Mouse (Mus musculus): Measurements from ENCODE around the gene Hdac1. TPM values are rescaled to one million over a fixed set of nuclear protein-coding genes. Genes with fewer than 3 reads are reported as not detected.

Hdac1 gene
- polyA plus RNA-seq, 1 experiment from 2014 or later, result 101 TPM

DNA sequence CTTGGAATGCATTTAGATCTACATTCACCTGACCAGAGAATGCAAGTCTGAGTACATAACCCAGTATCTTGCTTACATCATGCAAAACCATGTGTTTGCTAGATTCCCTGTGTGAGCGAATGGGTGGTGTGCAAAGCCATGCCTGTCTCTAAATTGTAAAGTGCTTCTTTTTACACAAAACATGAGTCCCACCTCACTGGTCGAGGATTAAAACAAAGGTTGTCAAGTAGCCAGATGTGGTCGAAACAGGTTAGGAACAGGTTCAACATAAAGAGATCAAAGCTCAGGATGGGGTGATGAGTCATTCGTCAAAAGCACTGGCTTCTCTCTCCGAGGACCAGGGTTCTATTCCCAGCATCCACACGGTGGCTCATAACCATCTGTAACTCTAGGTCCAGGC lies 22.6 kb upstream of the Hdac1 start:
- no peak overlapping the region for H3K9ac ChIP-seq (replicated peaks; ENCODE audit: low read depth)
- ATAC-seq, result no peak
- no peaks in the 10 kb centered on the region for H3K36me3 ChIP-seq (ENCODE audit: insufficient read depth, low read length)
- H3K4me3 ChIP-seq (ENCODE audit: low read depth, low read length), result no peak overlapping the region
- WGBS, result 74% methylated on average over 6 of the region's 6 CpGs
- no peaks in the 10 kb centered on the region for H3K27me3 ChIP-seq (replicated peaks; ENCODE audit: insufficient read depth, low read length)
- no peak overlapping the region for H3K27ac ChIP-seq (ENCODE audit: low read length)
- H3K9me3 ChIP-seq (ENCODE audit: low read length), result no peaks in the 10 kb centered on the region
- no peaks in the 10 kb centered on the region for H3K4me1 ChIP-seq (ENCODE audit: insufficient read depth, low read depth, low read length)
- no peak for DNase-seq (ENCODE audit: low spot score)
- H3K4me2 ChIP-seq (replicated peaks; ENCODE audit: low read depth, low read length), result no peak overlapping the region
- TF ChIP-seq EP300 (IDR thresholded peaks at IDR 0.05) (no peak), CTCF (IDR thresholded peaks at IDR 0.05) (no peak)

DNA sequence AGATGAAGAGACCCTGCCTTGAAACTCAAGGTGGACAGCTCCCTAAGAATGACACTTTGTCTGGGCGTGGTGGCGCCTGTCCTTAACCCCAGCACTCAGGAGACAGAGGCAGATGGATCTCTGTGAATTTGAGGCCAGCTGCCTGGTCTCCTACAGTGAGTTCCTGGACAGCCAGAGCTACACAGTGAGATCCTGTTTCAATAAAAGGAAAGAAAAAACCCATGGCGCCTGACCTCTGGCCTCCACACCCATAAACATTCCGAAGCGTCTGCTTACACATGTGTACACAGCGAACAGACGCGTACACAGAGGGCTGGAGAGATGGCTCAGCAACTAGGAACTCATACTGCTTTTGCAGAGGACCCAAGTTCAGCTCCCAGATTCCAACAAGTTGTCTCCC lies 21.2 kb upstream of the Hdac1 start:
- Histone ChIP-seq H3K4me1 (ENCODE audit: insufficient read depth, low read depth, low read length) (no peaks in the 10 kb centered on the region), H3K27ac (ENCODE audit: low read length) (no peak overlapping the region), H3K27me3 (replicated peaks; ENCODE audit: insufficient read depth, low read length) (no peaks in the 10 kb centered on the region), H3K9me3 (ENCODE audit: low read length) (no peaks in the 10 kb centered on the region), H3K4me2 (replicated peaks; ENCODE audit: low read depth, low read length) (no peak overlapping the region), H3K9ac (replicated peaks; ENCODE audit: low read depth) (no peak overlapping the region), H3K36me3 (ENCODE audit: insufficient read depth, low read length) (no peaks in the 10 kb centered on the region), H3K4me3 (ENCODE audit: low read depth, low read length) (no peak overlapping the region)
- WGBS, result 27% methylated on average over 8 of the region's 8 CpGs
- no peak for TF ChIP-seq EP300 (IDR thresholded peaks at IDR 0.05)
- TF ChIP-seq CTCF (IDR thresholded peaks at IDR 0.05), result no peak
- ATAC-seq (no peak; the same call in 1 of the 2 replicates), DNase-seq (ENCODE audit: low spot score) (no peak)

DNA sequence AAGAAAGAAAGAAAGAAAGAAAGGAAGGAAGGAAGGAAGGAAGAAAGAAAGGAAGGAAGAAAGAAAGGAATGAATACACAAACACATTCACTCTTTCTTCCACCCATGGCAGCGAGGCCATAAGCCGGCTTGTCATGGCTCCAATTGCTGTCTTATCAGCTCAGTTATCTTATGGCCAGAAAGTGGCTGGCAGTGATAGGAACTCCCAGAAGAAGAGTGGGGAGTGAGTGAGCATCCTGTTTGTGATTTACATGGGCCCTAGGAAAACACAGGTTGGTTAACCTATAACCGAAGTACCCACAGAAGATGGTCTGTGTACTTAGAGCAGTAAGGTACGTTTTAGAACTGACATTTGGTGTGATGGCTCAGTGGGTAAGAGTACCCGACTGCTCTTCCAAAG lies 18.7 kb upstream of the Hdac1 start:
- DNase-seq (ENCODE audit: low spot score), result no peak
- Histone ChIP-seq H3K27me3 (replicated peaks; ENCODE audit: insufficient read depth, low read length) (no peaks in the 10 kb centered on the region), H3K4me3 (ENCODE audit: low read depth, low read length) (no peak overlapping the region), H3K4me1 (ENCODE audit: insufficient read depth, low read depth, low read length) (peaks cover 4% of the 10 kb centered on the region; the same call in 1 of the 2 replicates), H3K9ac (replicated peaks; ENCODE audit: low read depth) (no peak overlapping the region), H3K27ac (ENCODE audit: low read length) (no peak overlapping the region), H3K9me3 (ENCODE audit: low read length) (no peaks in the 10 kb centered on the region), H3K4me2 (replicated peaks; ENCODE audit: low read depth, low read length) (no peak overlapping the region), H3K36me3 (ENCODE audit: insufficient read depth, low read length) (no peaks in the 10 kb centered on the region)
- no peak for ATAC-seq
- WGBS, result 72% methylated on average over 5 of the region's 5 CpGs
- TF ChIP-seq EP300 (IDR thresholded peaks at IDR 0.05) (no peak), CTCF (IDR thresholded peaks at IDR 0.05) (no peak)

DNA sequence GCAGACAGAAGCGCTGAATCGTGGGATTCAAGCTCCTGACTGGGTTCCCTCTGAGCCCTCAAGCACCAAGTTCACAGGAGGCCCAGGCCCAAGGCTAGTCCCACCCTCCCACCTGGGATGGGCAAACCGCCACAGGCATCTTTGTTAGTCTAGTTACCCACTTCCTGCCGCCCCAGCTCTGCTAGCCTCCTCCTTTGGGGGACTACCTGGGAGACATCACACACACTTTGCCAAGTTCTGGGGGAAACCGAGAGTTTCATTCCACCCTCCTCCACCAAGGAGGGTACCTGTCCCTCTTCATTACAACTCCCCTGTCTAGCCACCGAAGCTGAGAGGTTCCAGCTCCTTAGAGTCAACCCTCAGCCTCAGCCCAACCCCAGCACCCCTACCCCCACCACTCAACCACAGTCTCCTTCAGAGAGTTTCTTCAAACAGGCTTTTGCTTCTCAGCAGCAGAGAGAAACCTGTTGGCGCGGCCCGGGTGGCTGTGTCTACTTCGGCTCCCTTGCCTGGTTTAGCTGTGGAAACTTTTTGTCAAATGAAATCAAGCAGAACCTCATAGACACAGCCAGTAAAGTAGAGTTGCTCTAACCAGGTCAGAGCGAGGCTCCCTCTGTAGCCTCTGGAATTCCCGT lies 15.9 kb upstream of the Hdac1 start:
- DNase-seq (ENCODE audit: low spot score) (no peak), ATAC-seq (no peak)
- 78% methylated on average over 12 of the region's 12 CpGs for WGBS
- Histone ChIP-seq H3K4me1 (ENCODE audit: insufficient read depth, low read depth, low read length) (peaks cover 12% of the 10 kb centered on the region; the same call in 1 of the 2 replicates), H3K4me2 (replicated peaks; ENCODE audit: low read depth, low read length) (no peak overlapping the region), H3K36me3 (ENCODE audit: insufficient read depth, low read length) (no peaks in the 10 kb centered on the region), H3K9me3 (ENCODE audit: low read length) (no peaks in the 10 kb centered on the region), H3K27me3 (replicated peaks; ENCODE audit: insufficient read depth, low read length) (no peaks in the 10 kb centered on the region), H3K9ac (replicated peaks; ENCODE audit: low read depth) (no peak overlapping the region), H3K27ac (ENCODE audit: low read length) (no peak overlapping the region), H3K4me3 (ENCODE audit: low read depth, low read length) (no peak overlapping the region)
- no peak for TF ChIP-seq EP300 (IDR thresholded peaks at IDR 0.05)
- no peak for TF ChIP-seq CTCF (IDR thresholded peaks at IDR 0.05)

DNA sequence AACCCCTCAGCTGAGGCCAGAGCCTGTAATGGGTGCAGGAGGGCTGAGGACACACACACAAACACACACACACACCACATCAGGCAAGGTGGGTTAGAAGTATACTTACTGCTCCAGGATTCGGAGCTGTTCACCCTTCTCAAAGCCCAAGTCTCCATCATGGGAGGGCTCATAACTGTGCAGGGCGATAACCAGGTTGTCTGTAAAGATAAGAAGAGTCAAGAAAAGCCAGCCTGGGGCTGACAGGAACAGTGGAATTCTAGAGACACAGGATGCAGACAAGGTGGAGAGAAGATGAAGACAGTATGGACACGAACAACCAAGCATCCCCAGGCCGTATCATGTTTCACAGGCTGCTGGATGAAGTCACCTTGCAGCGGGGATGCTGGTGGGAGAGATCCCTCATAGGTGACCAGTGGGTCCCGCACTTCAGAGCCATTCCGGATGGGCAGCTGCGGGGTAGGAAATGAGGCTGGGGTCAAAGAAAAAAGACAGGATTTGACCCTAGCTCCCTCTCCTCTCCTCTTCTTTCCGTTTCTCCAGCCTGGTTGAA lies 14.8 kb upstream of the Hdac1 start:
- 69% methylated on average over 9 of the region's 9 CpGs for WGBS
- 0 out of 2 replicates have a peak, but pooled peaks have one; percentile 2 for ATAC-seq

DNA sequence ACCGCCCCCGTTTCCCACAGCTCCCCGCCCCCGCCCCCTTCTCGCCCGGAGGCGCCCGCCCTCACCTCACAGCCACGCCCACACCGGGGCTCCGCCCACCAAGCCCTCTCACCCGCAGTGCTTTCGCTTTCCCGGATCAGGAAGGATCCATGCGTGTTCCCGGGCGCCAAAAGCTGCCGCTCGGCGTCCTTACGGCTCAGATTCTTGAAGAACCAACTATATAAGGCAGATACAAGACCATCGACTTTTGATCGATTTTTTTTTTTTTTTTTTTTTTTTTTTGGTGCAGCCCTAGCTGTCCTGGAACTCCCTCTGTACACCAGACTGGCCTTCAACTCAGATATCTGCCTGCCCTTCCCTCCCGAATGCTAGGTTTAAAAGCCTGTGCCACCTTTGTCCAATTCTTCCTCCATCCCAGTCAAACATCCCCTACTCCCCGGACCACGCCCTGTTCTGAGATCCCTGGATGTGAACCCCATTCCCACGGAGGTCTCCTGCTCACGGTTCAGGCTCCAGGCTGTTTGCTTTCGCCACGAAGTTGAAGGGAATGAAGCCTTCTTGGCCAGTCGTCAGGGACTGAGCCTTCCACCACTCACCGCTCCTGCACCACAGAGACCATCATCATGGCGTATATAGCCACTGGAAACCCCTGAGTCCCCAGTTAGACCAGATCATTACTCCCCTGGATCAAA lies 14.2 kb upstream of the Hdac1 start:
- no peaks in the 10 kb centered on the region for H3K9me3 ChIP-seq (ENCODE audit: low read length)
- ATAC-seq (peak; percentile 93), DNase-seq (ENCODE audit: low spot score) (peak; percentile 90)
- no peaks in the 10 kb centered on the region for H3K36me3 ChIP-seq (ENCODE audit: insufficient read depth, low read length)
- H3K9ac ChIP-seq (replicated peaks; ENCODE audit: low read depth), result peak overlapping the region; percentile 43
- peak overlapping the region; percentile 32 for H3K27ac ChIP-seq (ENCODE audit: low read length)
- H3K4me3 ChIP-seq (ENCODE audit: low read depth, low read length), result peak overlapping the region; percentile 49
- peak overlapping the region; percentile 89 for H3K4me2 ChIP-seq (replicated peaks; ENCODE audit: low read depth, low read length)
- 10% methylated on average over 33 of the region's 33 CpGs for WGBS
- TF ChIP-seq CTCF (IDR thresholded peaks at IDR 0.05) (no peak), EP300 (IDR thresholded peaks at IDR 0.05) (no peak)
- H3K4me1 ChIP-seq (ENCODE audit: insufficient read depth, low read depth, low read length), result peaks cover 12% of the 10 kb centered on the region; the same call in 1 of the 2 replicates
- H3K27me3 ChIP-seq (replicated peaks; ENCODE audit: insufficient read depth, low read length), result no peaks in the 10 kb centered on the region

More for the DNA sequence above, 14.8 kb upstream of the Hdac1 start:
- TF ChIP-seq EP300 (IDR thresholded peaks at IDR 0.05), result no peak
- TF ChIP-seq CTCF (IDR thresholded peaks at IDR 0.05), result no peak
- no peaks in the 10 kb centered on the region for H3K36me3 ChIP-seq (ENCODE audit: insufficient read depth, low read length)
- no peaks in the 10 kb centered on the region for H3K9me3 ChIP-seq (ENCODE audit: low read length)
- peak overlapping the region; percentile 89 for H3K4me2 ChIP-seq (replicated peaks; ENCODE audit: low read depth, low read length)
- H3K4me3 ChIP-seq (ENCODE audit: low read depth, low read length), result peak overlapping the region; percentile 49; the same call in 1 of the 2 replicates
- H3K4me1 ChIP-seq (ENCODE audit: insufficient read depth, low read depth, low read length), result peaks cover 12% of the 10 kb centered on the region; the same call in 1 of the 2 replicates
- H3K9ac ChIP-seq (replicated peaks; ENCODE audit: low read depth), result peak overlapping the region; percentile 43; the same call in 1 of the 2 replicates
- H3K27ac ChIP-seq (ENCODE audit: low read length), result no peak overlapping the region
- DNase-seq (ENCODE audit: low spot score), result no peak
- no peaks in the 10 kb centered on the region for H3K27me3 ChIP-seq (replicated peaks; ENCODE audit: insufficient read depth, low read length)

Measured in lung, postnatal 0 days (tissue).